Mouse (Mus musculus) T-cell, adult 2 months (primary cell): ENCODE results near the gene Slc47a1.
A peak's percentile ranks its signal among the peaks of the same experiment; 100 is the strongest.
"Not testable (repeated sequence)": the region's sequence is repeated elsewhere in the genome, so short reads cannot be mapped to it uniquely, and the experiment has no call there.

ENCODE experiments used
- DNase-seq: peaks from one replicate; pipeline ENCODE4 v3.0.0; 2022; ENCODE audit warnings: low spot score

Slc47a1 gene

DNA sequence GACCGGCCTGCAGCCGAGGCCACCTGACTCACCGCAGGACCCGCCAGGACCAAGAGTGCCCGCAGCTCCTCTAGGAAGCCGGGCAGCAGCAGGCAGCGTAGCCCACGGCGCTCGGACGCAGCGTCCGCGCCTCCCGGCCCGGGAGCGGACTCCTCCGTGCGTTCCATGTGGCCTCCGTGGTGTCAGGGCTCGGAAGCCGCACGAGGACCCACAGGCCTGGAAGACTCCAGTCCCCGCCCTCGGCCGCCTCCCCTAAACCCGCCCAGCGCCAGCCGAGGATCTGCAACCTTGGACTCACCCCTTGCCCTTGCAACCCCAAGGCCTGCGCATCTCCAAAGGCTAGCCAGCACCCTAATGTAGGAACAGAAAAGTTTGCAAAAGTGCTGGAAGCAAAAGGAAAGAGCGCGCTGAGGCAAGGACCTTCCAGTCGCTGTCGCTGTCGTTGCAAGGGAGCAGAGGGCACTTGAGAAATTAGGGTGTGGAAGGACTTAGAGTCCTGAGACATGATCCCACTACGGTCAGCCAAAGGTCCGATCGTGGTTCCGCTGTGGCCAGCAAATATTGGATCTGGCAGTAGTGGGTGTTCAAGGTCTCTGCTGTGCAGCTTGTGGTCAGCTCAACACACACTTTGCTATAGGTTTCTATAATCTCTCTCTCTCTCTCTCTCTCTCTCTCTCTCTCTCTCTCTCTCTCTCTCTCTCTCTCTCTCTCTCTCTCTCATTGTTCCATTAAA is at the start of gene Slc47a1:
Slc47a1 (minus strand) TSS at position 465 of the 733 bp plus-strand sequence.
- no peak for DNase-seq

DNA sequence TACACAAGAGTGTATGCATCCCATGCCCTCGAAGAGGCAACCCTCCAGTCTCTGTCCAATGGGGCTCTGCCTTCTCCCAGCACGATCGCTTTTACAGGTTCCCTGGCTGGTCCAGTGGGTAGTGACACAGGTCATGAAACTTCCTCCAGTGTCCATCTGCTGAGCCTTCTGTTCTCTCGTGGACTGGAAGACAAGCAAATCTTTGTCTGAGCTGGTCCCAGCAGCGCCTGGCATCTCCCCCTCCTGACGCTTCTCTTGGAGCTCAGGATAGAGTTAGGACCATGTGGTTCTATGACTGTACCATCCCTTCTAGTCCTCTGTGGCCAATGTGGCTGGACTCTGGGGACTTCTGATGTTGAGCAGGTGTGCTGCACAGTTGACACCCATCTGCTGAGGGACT is 41.1 kb upstream of the Slc47a1 start:
- DNase-seq: no peak

GRCm38 (mm10) chr11:61417945-61418551 is 39.9 kb upstream of the Slc47a1 start:
- DNase-seq: peak; percentile 57

DNA sequence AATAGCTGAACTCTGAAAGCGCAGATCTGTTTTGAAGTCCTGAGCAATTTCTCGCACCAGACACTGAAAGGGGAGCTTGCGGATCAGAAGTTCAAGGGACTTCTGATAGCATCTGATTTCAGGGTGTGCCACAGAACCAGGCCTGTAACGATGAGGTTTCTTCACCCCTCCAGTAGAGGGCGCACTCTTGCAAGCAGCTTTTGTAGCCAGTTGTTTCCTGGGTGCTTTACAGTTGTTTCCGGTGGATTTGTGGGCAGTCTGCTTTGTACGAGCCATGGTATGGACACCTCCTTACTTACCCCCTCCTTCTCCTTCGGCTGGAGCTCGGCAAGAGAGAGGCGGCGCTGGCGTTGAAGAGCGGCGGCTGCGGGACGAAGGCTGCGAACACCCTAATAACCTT is 38.4 kb upstream of the Slc47a1 start:
- DNase-seq: peak; percentile 50

DNA sequence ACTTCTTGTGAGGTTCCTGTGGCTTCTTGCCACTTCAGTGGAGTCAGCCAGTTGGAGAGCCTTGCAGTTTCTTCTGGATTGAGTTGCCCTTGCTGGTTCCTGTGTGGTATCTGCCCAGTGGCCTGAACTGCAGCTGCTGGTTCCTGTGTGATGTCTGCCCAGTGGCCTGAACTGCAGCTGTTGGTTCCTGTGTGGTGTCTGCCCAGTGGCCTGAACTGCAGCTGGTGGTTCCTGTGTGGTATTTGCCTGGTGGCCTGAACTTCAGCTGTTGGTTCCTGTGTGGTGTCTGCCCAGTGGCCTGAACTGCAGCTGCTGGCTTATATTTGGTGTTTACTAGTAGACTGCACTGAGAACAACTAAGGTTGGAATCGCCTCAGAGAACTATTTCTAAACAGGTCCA is 37.3 kb upstream of the Slc47a1 start:
- no peak for DNase-seq

DNA sequence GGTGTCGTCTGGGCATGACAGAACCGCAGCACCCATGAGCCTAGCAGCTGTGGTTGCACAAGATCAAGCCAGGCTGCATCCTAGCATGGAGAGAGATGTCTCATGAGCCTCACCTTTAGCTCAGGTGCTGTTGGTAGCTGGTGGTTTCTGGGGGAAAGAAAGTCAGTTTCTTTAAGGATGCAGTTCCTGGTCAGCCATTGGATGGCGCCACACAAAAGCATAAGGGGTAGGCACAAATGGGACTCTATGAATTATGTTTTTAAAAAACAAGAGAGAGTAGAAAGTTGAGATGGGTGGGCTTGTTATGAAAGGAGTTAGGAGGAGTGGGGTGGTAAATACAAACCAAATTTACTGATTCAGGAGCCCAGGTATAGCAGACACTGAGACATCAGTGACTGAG is 36.4 kb upstream of the Slc47a1 start:
- DNase-seq: no peak

DNA sequence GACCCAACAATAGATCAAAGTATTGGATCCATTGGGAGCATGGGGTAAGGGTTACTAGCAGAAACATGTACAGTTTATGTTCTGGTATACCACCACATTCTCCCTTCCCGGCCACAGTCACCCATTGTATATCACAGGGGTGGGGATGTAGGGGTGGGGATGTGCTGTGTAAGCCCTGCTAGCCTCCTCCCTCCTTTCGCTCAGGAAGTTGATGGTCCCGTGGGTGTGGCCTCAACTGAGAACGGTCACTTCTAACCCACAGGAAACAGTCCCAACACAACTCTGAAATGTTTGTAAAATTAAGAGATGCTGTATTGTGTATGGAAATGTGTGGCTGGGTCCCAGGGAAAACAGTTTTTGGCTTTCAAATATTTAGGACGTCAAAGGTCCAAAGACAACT is 35.3 kb upstream of the Slc47a1 start:
- no peak for DNase-seq

- no peak for DNase-seq
Observed at GRCm38 (mm10) chr11:61411809-61412208, 33.7 kb upstream of the Slc47a1 start.

DNA sequence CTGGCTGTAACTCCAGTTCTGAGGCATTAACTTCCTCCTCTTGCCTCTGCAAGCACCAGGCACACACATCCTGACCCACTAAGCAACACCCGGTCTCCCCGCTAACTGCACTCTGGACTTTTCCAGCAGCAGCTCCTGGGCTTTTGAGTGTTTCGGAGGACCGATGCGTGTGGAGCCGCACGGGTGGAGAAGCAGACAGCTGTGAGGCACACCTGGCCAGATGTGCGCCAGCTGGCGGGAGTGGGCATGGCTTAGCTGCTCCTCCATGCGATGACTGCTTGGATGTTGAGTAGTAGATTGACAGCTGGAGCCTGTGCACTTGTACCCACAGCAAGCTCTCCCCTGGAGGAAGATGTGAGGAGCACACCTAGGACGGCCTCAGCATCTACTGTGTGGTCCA is 33.1 kb upstream of the Slc47a1 start:
- DNase-seq: no peak

DNA sequence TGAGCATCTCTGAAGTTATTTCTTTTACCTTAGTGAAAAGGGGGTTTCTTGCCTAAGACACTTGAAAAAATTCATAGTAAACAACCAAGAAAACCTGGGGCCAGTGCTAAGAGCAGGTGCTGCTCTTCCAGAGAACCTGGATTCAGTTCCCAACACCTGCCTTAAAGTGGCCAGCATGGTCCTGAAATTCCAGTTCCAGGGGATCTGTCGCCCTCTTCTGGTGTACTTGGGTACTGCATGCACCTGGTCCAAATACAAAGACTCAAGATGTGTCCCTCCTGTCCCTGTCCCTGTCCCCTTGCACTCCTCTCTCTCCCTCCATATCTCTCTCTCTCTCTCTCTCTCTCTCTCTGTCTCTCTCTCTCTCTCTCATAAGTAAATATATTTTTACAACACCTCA is 32.0 kb upstream of the Slc47a1 start:
- peak; percentile 65 for DNase-seq

GRCm38 (mm10) chr11:61409051-61409450 is 30.9 kb upstream of the Slc47a1 start:
- no peak for DNase-seq

DNA sequence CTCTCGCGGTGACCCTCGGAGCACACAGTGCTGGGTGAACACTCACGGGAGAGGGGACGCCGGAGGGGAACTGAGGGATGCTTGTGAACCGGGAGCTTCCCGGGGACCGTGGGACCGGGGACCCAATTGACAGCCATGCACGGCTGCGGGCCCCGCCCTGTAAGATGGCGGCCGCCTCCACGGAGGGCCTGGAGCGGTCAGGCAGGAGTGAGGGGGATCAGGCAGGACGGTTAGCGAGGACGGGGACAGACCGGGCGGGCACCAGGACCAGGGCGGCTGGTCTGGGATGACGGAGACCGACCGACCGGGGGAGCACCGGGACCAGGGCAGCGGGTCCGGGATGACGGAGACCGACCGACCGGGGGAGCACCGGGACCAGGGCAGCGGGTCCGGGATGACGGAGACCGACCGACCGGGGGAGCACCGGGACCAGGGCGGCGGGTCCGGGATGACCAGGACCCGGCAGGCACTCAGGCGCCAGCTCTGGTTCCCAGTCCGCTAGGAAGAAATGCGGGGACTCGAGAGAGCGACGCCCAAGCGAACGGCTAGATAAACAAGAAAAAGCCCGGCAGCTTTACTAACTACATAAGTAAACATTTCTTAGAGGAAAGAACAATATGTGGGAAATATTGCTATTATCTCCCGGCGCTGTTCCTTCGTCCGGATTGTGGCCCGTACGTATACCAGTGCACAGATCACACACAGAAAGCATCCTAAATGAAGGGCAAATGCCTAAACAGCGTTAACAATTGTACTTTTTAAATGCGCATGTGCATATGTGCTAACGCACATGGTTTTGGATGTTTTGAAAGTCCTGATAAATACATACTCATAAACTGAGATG is 30.3 kb upstream of the Slc47a1 start:
- DNase-seq: no peak

DNA sequence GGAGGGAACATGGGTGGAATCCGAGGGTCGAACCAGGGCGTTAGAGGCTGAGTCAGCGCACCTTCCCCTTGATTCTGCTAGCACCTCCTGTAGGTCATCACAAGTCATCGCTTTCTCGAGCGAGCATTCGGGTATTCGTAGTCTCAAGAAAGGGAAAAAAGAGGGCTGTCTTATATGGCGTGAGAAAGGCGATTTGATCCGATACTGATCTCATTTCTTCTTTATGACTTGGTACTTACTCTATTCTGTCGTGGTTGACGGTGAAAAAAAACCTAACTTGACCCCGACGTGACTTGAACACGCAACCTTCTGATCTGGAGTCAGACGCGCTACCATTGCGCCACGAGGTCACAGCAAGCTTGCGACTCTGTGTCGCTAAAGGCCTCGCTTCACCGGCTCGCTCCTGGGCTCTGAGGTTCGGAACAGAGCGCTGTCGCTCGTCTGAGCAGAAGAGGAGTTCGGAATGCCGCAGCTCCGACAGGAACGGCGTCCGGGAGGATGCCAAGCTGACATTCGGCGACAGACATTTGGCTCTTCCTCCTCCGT is 29.6 kb upstream of the Slc47a1 start:
- peak; percentile 90 for DNase-seq

- no peak for DNase-seq
Observed at GRCm38 (mm10) chr11:61401794-61402193, 23.6 kb upstream of the Slc47a1 start.

GRCm38 (mm10) chr11:61400681-61401346 is 22.7 kb upstream of the Slc47a1 start:
- DNase-seq: no peak

- DNase-seq: not testable (repeated sequence)
Observed at GRCm38 (mm10) chr11:61397423-61398043, 19.4 kb upstream of the Slc47a1 start.

DNA sequence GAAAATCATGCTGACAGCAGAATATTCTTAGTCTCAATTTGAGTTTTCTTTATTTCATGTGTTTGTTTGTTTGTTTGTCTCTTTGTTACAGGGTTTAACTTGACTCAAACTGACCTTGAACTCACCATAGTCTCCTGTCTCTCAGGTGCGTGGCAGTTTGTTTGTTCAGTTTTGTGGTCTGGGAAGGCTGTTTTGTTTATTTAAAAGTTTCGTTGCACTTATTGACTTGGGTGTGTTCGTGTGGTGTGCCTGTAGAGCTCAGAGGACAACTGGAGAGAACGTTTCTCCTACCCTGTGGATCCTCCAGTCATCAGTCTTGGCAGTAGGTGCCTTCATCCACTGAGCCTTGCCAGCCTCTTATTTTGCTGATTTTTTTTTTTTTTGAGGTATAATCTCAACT is 10.8 kb upstream of the Slc47a1 start:
- no peak for DNase-seq

DNA sequence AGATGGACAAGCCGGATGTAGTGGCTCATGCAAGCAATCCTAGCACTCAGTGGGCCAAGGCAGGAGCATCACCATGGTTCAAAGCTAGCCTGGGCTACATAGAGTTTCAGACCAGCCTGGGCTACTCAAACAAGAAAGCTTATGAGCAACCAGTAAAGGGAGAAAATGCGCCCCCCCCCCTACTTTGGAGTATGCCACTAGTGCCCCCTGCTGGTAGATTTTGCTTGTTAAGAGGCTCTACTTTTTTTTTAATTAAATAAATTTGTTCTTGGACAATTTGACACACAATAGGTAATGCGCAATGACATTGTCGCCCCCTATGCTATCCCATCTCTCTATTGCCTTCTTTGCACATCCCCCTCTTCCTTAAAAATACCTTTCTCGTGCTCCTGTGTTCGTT is 9.9 kb upstream of the Slc47a1 start:
- peak; percentile 10 for DNase-seq

DNA sequence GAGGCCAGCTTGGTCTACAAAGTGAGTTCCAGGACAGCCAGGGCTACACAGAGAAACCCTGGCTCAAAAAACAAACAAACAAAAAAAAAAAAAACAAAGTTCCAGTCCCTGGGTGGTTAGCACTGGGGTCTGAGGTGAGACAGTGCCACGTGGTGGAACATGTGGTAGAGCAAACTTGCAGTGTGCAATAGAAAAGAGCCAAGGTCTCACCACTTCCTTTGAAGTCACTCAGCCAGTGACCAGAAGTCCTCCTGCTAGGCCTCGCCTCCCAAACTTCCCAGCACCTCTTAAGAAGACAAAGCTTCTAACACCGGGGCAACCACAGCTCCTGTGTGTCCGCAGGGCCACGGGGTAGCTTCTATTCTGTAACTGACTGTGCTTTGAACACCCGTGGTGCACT is 9.1 kb upstream of the Slc47a1 start:
- no peak for DNase-seq

GRCm38 (mm10) chr11:61385725-61386124 is 7.6 kb upstream of the Slc47a1 start:
- no peak for DNase-seq

GRCm38 (mm10) chr11:61381272-61381671 is 3.1 kb upstream of the Slc47a1 start:
- no peak for DNase-seq

GRCm38 (mm10) chr11:61378651-61379050 is 506 bp upstream of the Slc47a1 start:
- no peak for DNase-seq
